Mouse (Mus musculus) midbrain, embryonic 11.5 days (tissue): ENCODE results near the gene Atp5g2. TPM values are rescaled to one million over a fixed set of nuclear protein-coding genes. Genes with fewer than 3 reads are reported as not detected.

Experiments
- ATAC-seq: fragments of 200-750 bp; cut with Nextera tagmentation; 2 replicates; pipeline ENCODE4 v1.8.0; 2017; ENCODE audit warnings: moderate TSS enrichment, moderate library complexity; ENCODE audit not compliant: low FRiP score
- DNase-seq: peaks from one replicate; pipeline ENCODE4 v3.0.0; 2015; ENCODE audit warnings: low spot score; ENCODE audit errors: missing footprints
- H3K27ac ChIP-seq: fragments of 300-500 bp; sonication (generic); 2 replicates; pipeline ENCODE4 v1.5.1; 2014; ENCODE audit warnings: low read depth, low read length
- H3K27me3 ChIP-seq: fragments of 300-500 bp; sonication (generic); 2 replicates; pipeline ENCODE4 v1.6.1; 2014; ENCODE audit warnings: mild to moderate bottlenecking, low read length, moderate library complexity, mixed read lengths; ENCODE audit not compliant: control insufficient read depth, insufficient read depth
- H3K36me3 ChIP-seq: fragments of 300-500 bp; sonication (generic); 2 replicates; pipeline ENCODE4 v1.6.1; 2014; ENCODE audit warnings: mild to moderate bottlenecking, low read length, moderate library complexity, mixed read lengths; ENCODE audit not compliant: control insufficient read depth, insufficient read depth
- H3K4me1 ChIP-seq: fragments of 300-500 bp; sonication (generic); 2 replicates; pipeline ENCODE4 v1.6.1; 2014; ENCODE audit warnings: low read length; ENCODE audit not compliant: control insufficient read depth, insufficient read depth
- H3K4me2 ChIP-seq: fragments of 300-500 bp; sonication (generic); 2 replicates; pipeline ENCODE4 v1.6.1; 2014; ENCODE audit warnings: mild to moderate bottlenecking, moderate library complexity
- H3K4me3 ChIP-seq: fragments of 300-500 bp; sonication (generic); 2 replicates; pipeline ENCODE4 v1.5.1; 2014; ENCODE audit warnings: low read depth, low read length
- H3K9ac ChIP-seq: fragments of 300-500 bp; sonication (generic); 2 replicates; pipeline ENCODE4 v1.6.1; 2014; ENCODE audit warnings: low read length
- H3K9me3 ChIP-seq: fragments of 300-500 bp; sonication (generic); 2 replicates; pipeline ENCODE4 v1.6.1; 2016; ENCODE audit warnings: low read length; ENCODE audit not compliant: control insufficient read depth
- WGBS: fragments of 180-500 bp; shearing (Covaris S2); extraction: QIAGEN DNeasy Blood & Tissue Kit; methylation state at CpG from one replicate; pipeline ENCODE4 v1.1.7; 2014; 5-methylcytosine and 5-hydroxymethylcytosine counted together
- microRNA counts: library from miRNA; unstranded; fragments of <30 nt; microRNA quantifications from one replicate; lab custom pipeline; 2015
- microRNA-seq: library from miRNA; unstranded; fragments of <30 nt; microRNA quantifications from one replicate; pipeline ENCODE4, GENCODE M21; 2017
- polyA plus RNA-seq: library from polyadenylated mRNA; unstranded; fragments of >200 nt; fragmentation: Nextera tagmentation; extraction: Ambion mirVana; gene quantifications from 2 replicates; pipeline ENCODE4 v1.2.1, GENCODE M21; 2014

Gene Atp5g2
- polyA plus RNA-seq, 1 experiment from 2014 or later: 67.4 TPM

- peaks cover 6% of the 10 kb centered on the region for H3K4me1 ChIP-seq
These were observed 49.6 kb downstream of the Atp5g2 start for GRCm38 (mm10) chr15:102622536-102622935.

GRCm38 (mm10) chr15:102620765-102621164, 51.4 kb downstream of the Atp5g2 start:
- H3K36me3 ChIP-seq: no peaks in the 10 kb centered on the region
- 93% methylated on average over 1 of the region's 1 CpGs for WGBS
- no peak overlapping the region for H3K4me3 ChIP-seq
- H3K9ac ChIP-seq: no peak overlapping the region
- no peaks in the 10 kb centered on the region for H3K9me3 ChIP-seq
- H3K4me2 ChIP-seq: no peak overlapping the region
- no peak for DNase-seq
- ATAC-seq: no peak
- H3K27ac ChIP-seq: no peak overlapping the region
- H3K27me3 ChIP-seq: no peaks in the 10 kb centered on the region
- peaks cover 6% of the 10 kb centered on the region for H3K4me1 ChIP-seq

More at GRCm38 (mm10) chr15:102622536-102622935, 49.6 kb downstream of the Atp5g2 start:
- Histone ChIP-seq H3K9me3 (no peaks in the 10 kb centered on the region), H3K4me3 (no peak overlapping the region), H3K27ac (no peak overlapping the region), H3K36me3 (no peaks in the 10 kb centered on the region), H3K4me2 (no peak overlapping the region), H3K27me3 (no peaks in the 10 kb centered on the region), H3K9ac (no peak overlapping the region)
- DNase-seq (no peak), ATAC-seq (no peak)

GRCm38 (mm10) chr15:102619486-102619885, 52.7 kb downstream of the Atp5g2 start:
- DNase-seq (no peak), ATAC-seq (no peak)
- Histone ChIP-seq H3K4me1 (peaks cover 5% of the 10 kb centered on the region), H3K9ac (no peak overlapping the region), H3K27ac (no peak overlapping the region), H3K27me3 (no peaks in the 10 kb centered on the region), H3K4me3 (no peak overlapping the region), H3K9me3 (no peaks in the 10 kb centered on the region), H3K4me2 (no peak overlapping the region), H3K36me3 (no peaks in the 10 kb centered on the region)
- 98% methylated on average over 5 of the region's 5 CpGs for WGBS

- Histone ChIP-seq H3K4me1 (no peaks in the 10 kb centered on the region), H3K4me2 (no peak overlapping the region), H3K27me3 (no peaks in the 10 kb centered on the region), H3K36me3 (no peaks in the 10 kb centered on the region), H3K4me3 (no peak overlapping the region), H3K9ac (no peak overlapping the region), H3K9me3 (no peaks in the 10 kb centered on the region), H3K27ac (no peak overlapping the region)
- 98% methylated on average over 1 of the region's 1 CpGs for WGBS
- DNase-seq (no peak), ATAC-seq (no peak)
These were observed 54.5 kb downstream of the Atp5g2 start for GRCm38 (mm10) chr15:102617654-102618053.

- no peak for DNase-seq
- H3K27ac ChIP-seq: no peak overlapping the region
- WGBS: 92% methylated on average over 2 of the region's 2 CpGs
These were observed 56.0 kb downstream of the Atp5g2 start for GRCm38 (mm10) chr15:102616174-102616573.

GRCm38 (mm10) chr15:102614224-102614623, 57.9 kb downstream of the Atp5g2 start:
- Histone ChIP-seq H3K4me1 (no peaks in the 10 kb centered on the region), H3K4me3 (no peak overlapping the region), H3K9me3 (no peaks in the 10 kb centered on the region), H3K27ac (no peak overlapping the region), H3K9ac (no peak overlapping the region), H3K4me2 (no peak overlapping the region), H3K27me3 (no peaks in the 10 kb centered on the region), H3K36me3 (no peaks in the 10 kb centered on the region)
- DNase-seq (no peak), ATAC-seq (no peak)

More at GRCm38 (mm10) chr15:102616174-102616573, 56.0 kb downstream of the Atp5g2 start:
- H3K36me3 ChIP-seq: no peaks in the 10 kb centered on the region
- no peaks in the 10 kb centered on the region for H3K4me1 ChIP-seq
- H3K9me3 ChIP-seq: no peaks in the 10 kb centered on the region
- H3K27me3 ChIP-seq: no peaks in the 10 kb centered on the region
- H3K9ac ChIP-seq: no peak overlapping the region
- no peak for ATAC-seq
- no peak overlapping the region for H3K4me3 ChIP-seq
- no peak overlapping the region for H3K4me2 ChIP-seq

- ATAC-seq (no peak), DNase-seq (no peak)
- H3K27me3 ChIP-seq: no peaks in the 10 kb centered on the region
- no peaks in the 10 kb centered on the region for H3K4me1 ChIP-seq
- no peak overlapping the region for H3K9ac ChIP-seq
- H3K9me3 ChIP-seq: no peaks in the 10 kb centered on the region
- H3K4me2 ChIP-seq: no peak overlapping the region
- no peak overlapping the region for H3K4me3 ChIP-seq
- no peak overlapping the region for H3K27ac ChIP-seq
- no peaks in the 10 kb centered on the region for H3K36me3 ChIP-seq
These were observed 59.2 kb downstream of the Atp5g2 start for GRCm38 (mm10) chr15:102612966-102613365.

MicroRNA genes within 50 kb of the gene (microRNA counts, 519-probe panel; counts per million panel counts)
- not detected for microRNA mmu-miR-688 (lab: Ali Mortazavi, UCI)

Small RNA genes within 50 kb of the gene (microRNA-seq; reads per million reads assigned to microRNA genes)
- gene Mir688: 0.76 reads per million

Other genes with a start within 250 kb of the Atp5g2 start
- gene Amhr2, start 227.0 kb downstream of the Atp5g2 start, polyA plus RNA-seq: 0.37 TPM in 1 of 2 replicates, not detected in the other
- 92.7 and 110 TPM in 2 replicates for gene Prr13, start 213.3 kb downstream of the Atp5g2 start, polyA plus RNA-seq
- gene Pcbp2, start 201.8 kb downstream of the Atp5g2 start, polyA plus RNA-seq: 234 and 255 TPM in 2 replicates
- gene Gm10337, start 168.6 kb downstream of the Atp5g2 start, polyA plus RNA-seq: 6.7 TPM in 1 of 2 replicates, not detected in the other
- 16.4 and 19.7 TPM in 2 replicates for gene Map3k12, start 155.3 kb downstream of the Atp5g2 start, polyA plus RNA-seq
- 91.2 and 96.6 TPM in 2 replicates for gene Tarbp2, start 154.2 kb downstream of the Atp5g2 start, polyA plus RNA-seq
- 0.98 and 1.9 TPM in 2 replicates for gene Npff, start 147.4 kb downstream of the Atp5g2 start, polyA plus RNA-seq
- gene Gm28047, start 47.3 kb downstream of the Atp5g2 start, polyA plus RNA-seq: 0.08 TPM in 1 of 2 replicates, not detected in the other
- 9.8 and 13.1 TPM in 2 replicates for gene Atf7, start 46.9 kb downstream of the Atp5g2 start, polyA plus RNA-seq
- gene Calcoco1, start 49.8 kb upstream of the Atp5g2 start, polyA plus RNA-seq: 27.5 and 28.3 TPM in 2 replicates
- 0.11 and 0.15 TPM in 2 replicates for gene Hoxc13, start 248.8 kb upstream of the Atp5g2 start, polyA plus RNA-seq